Mouse (Mus musculus) lung, postnatal 0 days (tissue): ENCODE data around the gene Nkx2-3.

Experiments
- CTCF ChIP-seq: IDR thresholded peaks from 2 replicates; pipeline ENCODE4 v1.5.1; 2016; ENCODE audit warnings: antibody characterized with exemption, mild to moderate bottlenecking
- EP300 ChIP-seq: IDR thresholded peaks from 2 replicates; pipeline ENCODE4 v1.6.1; 2016; ENCODE audit warnings: antibody characterized with exemption, mild to moderate bottlenecking, control low read depth

DNA sequence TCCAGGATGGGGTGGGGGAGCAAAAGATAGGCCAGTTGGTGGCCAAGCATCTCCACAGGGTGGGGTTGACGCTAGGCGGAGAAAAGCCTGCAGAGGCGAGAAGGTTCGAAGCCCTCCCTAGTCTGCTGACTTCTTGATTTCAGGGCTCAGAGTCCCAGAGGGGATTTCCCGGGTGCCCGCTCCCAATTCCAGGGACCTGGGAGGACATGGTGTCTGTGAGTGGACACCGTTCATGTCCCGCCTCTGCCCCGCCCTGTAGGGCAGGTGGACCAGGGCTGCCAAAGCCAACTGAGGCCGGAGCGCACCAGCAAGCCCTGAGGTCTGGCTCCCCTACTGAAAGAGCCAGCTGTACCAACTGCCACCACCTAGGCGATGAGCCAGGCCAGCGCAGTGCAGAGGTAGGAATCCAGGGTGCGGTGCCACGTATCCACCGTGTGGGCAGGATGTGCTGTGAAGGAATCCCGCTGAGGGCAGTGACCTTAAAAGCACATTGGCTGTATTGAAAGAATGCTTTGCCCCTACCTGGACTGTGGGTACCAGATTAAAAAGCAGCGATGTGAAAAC is 7.9 kb downstream of the Nkx2-3 start:
- TF ChIP-seq CTCF, result no peak
- no peak for TF ChIP-seq EP300
